Mouse (Mus musculus): ENCODE data around the gene Alg1. TPM values are rescaled to one million over a fixed set of nuclear protein-coding genes. Genes with fewer than 3 reads are reported as not detected.
"Not testable (repeated sequence)": the region's sequence is repeated elsewhere in the genome, so short reads cannot be mapped to it uniquely, and the experiment has no call there.

Alg1 gene
- total RNA-seq, 2 experiments from 2014 or later: 28.2 to 28.7 TPM

GRCm38 (mm10) chr16:5227501-5227900 is 5.9 kb upstream of the Alg1 start:
- intact Hi-C loops (cut with DNase I); DNase-seq (ENCODE audit: low spot score in 2 of 2): not testable (repeated sequence)

GRCm38 (mm10) chr16:5228103-5228502 is 5.3 kb upstream of the Alg1 start:
- DNase-seq (ENCODE audit: low spot score in 2 of 2); intact Hi-C loops (cut with DNase I): not testable (repeated sequence)

GRCm38 (mm10) chr16:5232982-5233381 is 439 bp upstream of the Alg1 start:
- DNase-seq (ENCODE audit: low spot score in 2 of 2): no peak
- intact Hi-C loops (cut with DNase I): no loop called here

- intact Hi-C loops (cut with DNase I): no loop called here
- no peak for DNase-seq (ENCODE audit: low spot score in 2 of 2)
Measured at GRCm38 (mm10) chr16:5242355-5242754, 8.9 kb downstream of the Alg1 start.

- intact Hi-C loops (cut with DNase I): no loop called here
- DNase-seq (ENCODE audit: low spot score in 2 of 2): no peak
Measured at GRCm38 (mm10) chr16:5242882-5243281, 9.5 kb downstream of the Alg1 start.

- DNase-seq (ENCODE audit: low spot score in 2 of 2): peak; percentile 47 to 49
- intact Hi-C loops (cut with DNase I): loop anchor here (2.0 kb wide), 1 partner anchor 42 kb away; no protein-coding TSS in a partner anchor
Measured at GRCm38 (mm10) chr16:5244411-5244810, 11.0 kb downstream of the Alg1 start.

- intact Hi-C loops (cut with DNase I): no loop called here
- DNase-seq (ENCODE audit: low spot score in 2 of 2): no peak
Measured at GRCm38 (mm10) chr16:5250891-5251290, 17.5 kb downstream of the Alg1 start.

GRCm38 (mm10) chr16:5252260-5252659 is 18.8 kb downstream of the Alg1 start:
- intact Hi-C loops (cut with DNase I): no loop called here
- DNase-seq (ENCODE audit: low spot score in 2 of 2): no peak

- intact Hi-C loops (cut with DNase I): no loop called here
Measured at GRCm38 (mm10) chr16:5254346-5255025, 21.1 kb downstream of the Alg1 start.

GRCm38 (mm10) chr16:5255081-5255740 is 21.8 kb downstream of the Alg1 start:
- no peak for DNase-seq (ENCODE audit: low spot score in 2 of 2)
- intact Hi-C loops (cut with DNase I): no loop called here

More at GRCm38 (mm10) chr16:5254346-5255025, 21.1 kb downstream of the Alg1 start:
- DNase-seq (ENCODE audit: low spot score in 2 of 2): peak; percentile 42 to 48

GRCm38 (mm10) chr16:5255779-5256496 is 22.5 kb downstream of the Alg1 start, which contains the start of gene Eef2kmt:
Gene Eef2kmt, minus strand, starts transcription at chr16:5255983.
- intact Hi-C loops (cut with DNase I): no loop called here
- peak; percentile 96 to 97 for DNase-seq (ENCODE audit: low spot score in 2 of 2)

- DNase-seq (ENCODE audit: low spot score in 2 of 2): no peak
- intact Hi-C loops (cut with DNase I): no loop called here
Measured at GRCm38 (mm10) chr16:5263156-5263555, 29.7 kb downstream of the Alg1 start.

GRCm38 (mm10) chr16:5263926-5264325 is 30.5 kb downstream of the Alg1 start:
- intact Hi-C loops (cut with DNase I): no loop called here
- no peak for DNase-seq (ENCODE audit: low spot score in 2 of 2)

GRCm38 (mm10) chr16:5271411-5272035 is 38.1 kb downstream of the Alg1 start:
- DNase-seq (ENCODE audit: low spot score in 2 of 2): no peak
- intact Hi-C loops (cut with DNase I): no loop called here

- intact Hi-C loops (cut with DNase I): no loop called here
- DNase-seq (ENCODE audit: low spot score in 2 of 2): no peak
Measured at GRCm38 (mm10) chr16:5272371-5272770, 39.0 kb downstream of the Alg1 start.

- no peak for DNase-seq (ENCODE audit: low spot score in 2 of 2)
- intact Hi-C loops (cut with DNase I): no loop called here
Measured at GRCm38 (mm10) chr16:5279571-5280222, 46.3 kb downstream of the Alg1 start.

- intact Hi-C loops (cut with DNase I): no loop called here
- DNase-seq (ENCODE audit: low spot score in 2 of 2): no peak
Measured at GRCm38 (mm10) chr16:5282686-5283085, 49.3 kb downstream of the Alg1 start.

- intact Hi-C loops (cut with DNase I): no loop called here
- no peak for DNase-seq (ENCODE audit: low spot score in 2 of 2)
Measured at GRCm38 (mm10) chr16:5285376-5285775, 52.0 kb downstream of the Alg1 start.

All from left cerebral cortex, postnatal 36 days (tissue).